Mouse (Mus musculus): ENCODE measurements at regions not wholly inside any gene's neighbourhood (a gene's known extent, or its start where the extent isn't known, plus 50 kb on each side); places are given as distances from the start of the nearest gene placed in this dataset.
A peak's percentile ranks its signal among the peaks of the same experiment; 100 is the strongest.

GRCm38 (mm10) chr9:41212303-41212901, 50.9 kb upstream of the Ubash3b start:
- peak in 1 of 2 experiments; percentile 22 for DNase-seq
- intact Hi-C loops (cut with DNase I), result no loop called here

- intact Hi-C loops (cut with DNase I), result no loop called here
- no peak for DNase-seq
Measured at GRCm38 (mm10) chr9:41211865-41212302, 50.4 kb upstream of the Ubash3b start.

Small RNA genes in the stretch of these regions (microRNA-seq; reads per million reads assigned to microRNA genes)
- 11,037 to 15,156 reads per million in 2 experiments for gene Mir100
- gene Mir125b-1, result 257 to 423 reads per million in 2 experiments
- 156 to 253 reads per million in 2 experiments for gene Mirlet7a-2
